Mouse (Mus musculus) hindbrain, embryonic 15.5 days (tissue): ENCODE measurements around the gene Nek3. TPM values are rescaled to one million over a fixed set of nuclear protein-coding genes. Genes with fewer than 3 reads are reported as not detected.

Experiments used
- ATAC-seq: fragments of 200-750 bp; cut with Nextera tagmentation; 2 replicates; pipeline ENCODE4 v1.8.0; 2017; ENCODE audit warnings: low read depth, moderate number of reproducible peaks, moderate TSS enrichment; ENCODE audit not compliant: low FRiP score
- H3K27ac ChIP-seq: fragments of 300-500 bp; sonication (generic); replicated peaks from 2 replicates; pipeline ENCODE4 v1.5.1; 2015; ENCODE audit warnings: mild to moderate bottlenecking, inconsistent platforms
- H3K27me3 ChIP-seq: fragments of 300-500 bp; sonication (generic); 2 replicates; pipeline ENCODE4 v1.6.1; 2015; ENCODE audit warnings: control low read depth, inconsistent platforms
- H3K36me3 ChIP-seq: fragments of 300-500 bp; sonication (generic); 2 replicates; pipeline ENCODE4 v1.6.1; 2015; ENCODE audit warnings: control low read depth, inconsistent platforms
- H3K4me1 ChIP-seq: fragments of 300-500 bp; sonication (generic); replicated peaks from 2 replicates; pipeline ENCODE4 v1.6.1; 2015; ENCODE audit warnings: control low read depth, inconsistent platforms
- H3K4me2 ChIP-seq: fragments of 300-500 bp; sonication (generic); 2 replicates; pipeline ENCODE4 v1.6.1; 2015; ENCODE audit warnings: moderate library complexity, mild to moderate bottlenecking, inconsistent platforms
- H3K4me3 ChIP-seq: fragments of 300-500 bp; sonication (generic); 2 replicates; pipeline ENCODE4 v1.5.1; 2015; ENCODE audit warnings: mild to moderate bottlenecking, inconsistent platforms
- H3K9ac ChIP-seq: fragments of 300-500 bp; sonication (generic); 2 replicates; pipeline ENCODE4 v1.6.1; 2015; ENCODE audit warnings: inconsistent platforms
- H3K9me3 ChIP-seq: fragments of 300-500 bp; sonication (generic); 2 replicates; pipeline ENCODE4 v1.6.1; 2016; ENCODE audit warnings: control low read depth, inconsistent platforms
- WGBS: fragments of 180-500 bp; shearing (Covaris S2); methylation state at CpG from one replicate; pipeline ENCODE4 v1.1.7; 2015; 5-methylcytosine and 5-hydroxymethylcytosine counted together
- polyA plus RNA-seq: library from polyadenylated mRNA; unstranded; fragments of >200 nt; fragmentation: Nextera tagmentation; extraction: Ambion mirVana; gene quantifications from 2 replicates; pipeline ENCODE4 v1.2.1, GENCODE M21; 2015

The Nek3 gene
- 7.6 and 8.4 TPM in 2 replicates for polyA plus RNA-seq

DNA sequence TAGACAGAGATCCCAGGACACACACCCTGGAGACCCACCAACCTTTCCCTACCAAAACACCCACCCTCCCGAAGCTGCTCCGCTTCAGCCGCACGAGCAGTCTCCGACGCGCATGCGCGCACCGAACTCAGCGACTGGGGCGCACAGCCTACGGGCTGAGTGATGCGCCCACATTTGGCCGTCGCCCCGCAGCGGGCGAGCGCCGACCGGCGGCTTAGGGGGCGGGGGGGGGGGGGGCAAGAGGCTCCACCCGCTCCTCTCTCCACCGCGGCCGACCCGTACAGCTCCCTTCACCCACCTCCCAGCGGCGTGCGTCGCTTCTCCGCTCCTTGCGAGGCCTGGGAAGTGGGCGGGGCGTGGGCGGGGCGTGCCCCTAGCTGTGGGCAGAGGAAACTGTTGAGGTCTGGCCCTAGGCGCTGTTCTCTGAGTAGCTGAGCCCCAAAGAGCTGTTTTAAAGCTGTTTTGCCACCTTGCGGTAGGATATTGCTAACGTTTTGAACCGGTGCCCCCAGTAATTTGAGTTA is at the start of gene Nek3:
Gene Nek3 (minus strand): TSS at position 356 of the 524 bp plus-strand sequence.
- Histone ChIP-seq H3K9ac (peak within 1 kb of the TSS; percentile 52), H3K4me2 (peak within 1 kb of the TSS; percentile 56), H3K4me3 (peak within 1 kb of the TSS; percentile 51), H3K9me3 (no peaks in the 10 kb centered on the region), H3K27ac (peak within 1 kb of the TSS; percentile 83), H3K36me3 (no peaks in the 10 kb centered on the region), H3K4me1 (peaks cover 11% of the 10 kb centered on the region), H3K27me3 (no peaks in the 10 kb centered on the region)
- peak; percentile 99 for ATAC-seq
- WGBS: under 1% methylated on average over 30 of the region's 43 CpGs

DNA sequence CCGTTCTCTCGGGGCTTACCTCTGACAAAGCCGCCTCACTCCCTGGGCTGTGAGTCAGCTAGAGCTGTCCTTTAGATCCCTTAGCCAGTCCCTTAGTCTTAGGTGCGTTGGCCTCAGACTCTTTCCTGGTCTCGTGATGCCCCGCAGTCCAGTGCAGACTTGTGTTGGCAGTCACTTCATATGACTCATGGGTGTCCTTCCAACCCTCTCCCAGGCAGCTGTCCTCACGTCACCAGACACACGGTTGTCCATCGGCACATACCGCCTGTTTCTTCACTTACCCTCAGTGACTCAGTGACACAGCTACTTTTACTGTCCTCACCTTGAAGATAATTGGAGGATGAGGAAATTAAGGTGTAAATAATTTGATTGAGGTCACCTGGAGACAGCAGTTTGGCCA is 48.6 kb upstream of the Nek3 start:
- ATAC-seq: no peak
- H3K27me3 ChIP-seq: no peaks in the 10 kb centered on the region
- no peak overlapping the region for H3K4me2 ChIP-seq
- H3K4me3 ChIP-seq: no peak overlapping the region
- 96% methylated on average over 10 of the region's 10 CpGs for WGBS
- H3K27ac ChIP-seq: no peak overlapping the region
- no peak overlapping the region for H3K9ac ChIP-seq
- H3K9me3 ChIP-seq: no peaks in the 10 kb centered on the region
- peaks cover 71% of the 10 kb centered on the region for H3K36me3 ChIP-seq
- no peaks in the 10 kb centered on the region for H3K4me1 ChIP-seq

DNA sequence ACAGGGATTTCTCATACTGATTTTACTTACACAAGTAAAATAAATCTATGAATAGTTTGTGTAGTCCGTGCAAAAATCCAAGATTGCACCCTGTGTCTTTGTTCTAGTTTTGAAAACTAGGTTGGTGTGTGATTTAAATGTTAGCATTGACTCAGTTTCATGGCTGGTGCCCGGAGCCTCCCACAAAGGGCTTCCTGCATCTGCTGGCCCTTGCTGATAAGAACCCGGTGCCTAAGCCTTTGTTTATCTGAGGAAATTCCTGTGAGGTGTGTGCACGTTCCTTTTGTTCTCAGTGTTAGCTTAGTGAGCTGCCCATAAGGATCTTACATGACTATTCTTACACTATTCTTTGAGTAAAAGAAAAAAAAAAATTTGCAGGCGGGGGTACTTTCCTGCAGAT is 42.8 kb upstream of the Nek3 start:
- no peak for ATAC-seq
- Histone ChIP-seq H3K36me3 (peaks cover 53% of the 10 kb centered on the region), H3K27me3 (no peaks in the 10 kb centered on the region), H3K4me3 (no peak overlapping the region), H3K4me1 (no peaks in the 10 kb centered on the region), H3K27ac (no peak overlapping the region), H3K9me3 (no peaks in the 10 kb centered on the region), H3K9ac (no peak overlapping the region), H3K4me2 (no peak overlapping the region)
- whole genome bisulfite sequencing: 73% methylated on average over 5 of the region's 5 CpGs

DNA sequence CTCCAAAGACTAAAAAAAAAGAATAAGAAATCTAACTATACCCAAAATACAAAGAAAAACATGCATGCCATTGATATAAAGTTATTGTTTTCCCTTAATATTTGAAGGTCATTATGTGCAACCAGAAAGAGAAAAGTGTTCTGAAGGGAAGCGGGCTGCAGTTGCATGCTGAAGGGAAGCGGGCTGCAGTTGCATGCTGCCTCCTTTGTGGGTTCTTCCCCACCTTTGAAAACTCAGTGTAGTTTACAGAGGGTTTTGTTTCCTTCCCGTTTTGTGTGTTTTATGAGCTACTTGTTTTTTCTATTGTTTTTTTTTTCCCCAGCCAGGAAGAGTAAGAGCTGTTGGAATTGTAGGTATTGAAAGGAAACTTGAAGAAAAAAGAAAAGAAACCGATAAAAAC is 41.3 kb upstream of the Nek3 start:
- H3K4me1 ChIP-seq: no peaks in the 10 kb centered on the region
- no peak overlapping the region for H3K27ac ChIP-seq
- WGBS: 80% methylated on average over 4 of the region's 4 CpGs
- no peak overlapping the region for H3K4me2 ChIP-seq
- no peak overlapping the region for H3K9ac ChIP-seq
- no peaks in the 10 kb centered on the region for H3K27me3 ChIP-seq
- H3K36me3 ChIP-seq: peaks cover 49% of the 10 kb centered on the region
- no peak overlapping the region for H3K4me3 ChIP-seq
- ATAC-seq: no peak
- no peaks in the 10 kb centered on the region for H3K9me3 ChIP-seq

DNA sequence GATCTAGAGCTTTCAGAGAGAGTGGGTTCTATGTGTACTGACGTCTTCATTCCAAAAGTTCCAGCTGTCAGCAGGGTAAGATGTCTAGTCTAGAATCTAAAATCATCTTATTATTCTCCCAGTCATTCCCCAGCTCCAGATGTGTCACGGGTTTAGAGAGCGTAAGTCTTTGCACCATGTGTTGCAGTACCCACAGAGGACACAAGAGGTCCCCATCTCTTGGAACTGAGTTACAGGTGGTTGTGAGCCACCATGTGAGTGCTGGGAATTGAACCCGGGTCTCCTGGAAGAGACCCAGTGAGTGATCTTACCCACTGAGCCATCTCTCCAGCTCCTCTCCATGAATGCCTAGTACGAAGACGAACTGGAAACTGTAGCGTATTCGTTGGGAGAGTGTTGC is 33.2 kb upstream of the Nek3 start:
- Histone ChIP-seq H3K36me3 (peaks cover 31% of the 10 kb centered on the region), H3K9ac (no peak overlapping the region), H3K9me3 (no peaks in the 10 kb centered on the region), H3K27me3 (no peaks in the 10 kb centered on the region), H3K4me3 (no peak overlapping the region), H3K27ac (no peak overlapping the region), H3K4me1 (peaks cover 4% of the 10 kb centered on the region), H3K4me2 (no peak overlapping the region)
- 96% methylated on average over 8 of the region's 8 CpGs for WGBS
- ATAC-seq: no peak

DNA sequence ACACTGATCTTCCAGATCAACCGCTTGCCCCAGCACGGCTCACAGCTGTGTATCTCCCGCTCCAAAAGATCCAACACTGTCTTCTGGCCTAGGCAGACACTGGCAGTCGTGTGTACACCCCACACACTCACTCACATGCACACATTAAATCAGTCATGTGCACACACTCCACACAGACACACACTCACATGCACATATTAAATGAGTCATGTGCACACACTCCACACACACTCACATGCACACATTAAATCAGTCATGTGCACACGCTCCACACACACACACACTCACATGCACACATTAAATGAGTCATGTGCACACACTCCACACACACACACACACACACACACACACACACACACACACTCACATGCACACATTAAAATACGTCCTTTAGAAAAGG is 31.7 kb upstream of the Nek3 start:
- Histone ChIP-seq H3K9ac (no peak overlapping the region), H3K9me3 (no peaks in the 10 kb centered on the region), H3K27me3 (no peaks in the 10 kb centered on the region), H3K4me2 (no peak overlapping the region), H3K36me3 (peaks cover 24% of the 10 kb centered on the region), H3K27ac (no peak overlapping the region), H3K4me1 (peaks cover 14% of the 10 kb centered on the region), H3K4me3 (no peak overlapping the region)
- ATAC-seq: no peak
- 91% methylated on average over 6 of the region's 6 CpGs for WGBS

DNA sequence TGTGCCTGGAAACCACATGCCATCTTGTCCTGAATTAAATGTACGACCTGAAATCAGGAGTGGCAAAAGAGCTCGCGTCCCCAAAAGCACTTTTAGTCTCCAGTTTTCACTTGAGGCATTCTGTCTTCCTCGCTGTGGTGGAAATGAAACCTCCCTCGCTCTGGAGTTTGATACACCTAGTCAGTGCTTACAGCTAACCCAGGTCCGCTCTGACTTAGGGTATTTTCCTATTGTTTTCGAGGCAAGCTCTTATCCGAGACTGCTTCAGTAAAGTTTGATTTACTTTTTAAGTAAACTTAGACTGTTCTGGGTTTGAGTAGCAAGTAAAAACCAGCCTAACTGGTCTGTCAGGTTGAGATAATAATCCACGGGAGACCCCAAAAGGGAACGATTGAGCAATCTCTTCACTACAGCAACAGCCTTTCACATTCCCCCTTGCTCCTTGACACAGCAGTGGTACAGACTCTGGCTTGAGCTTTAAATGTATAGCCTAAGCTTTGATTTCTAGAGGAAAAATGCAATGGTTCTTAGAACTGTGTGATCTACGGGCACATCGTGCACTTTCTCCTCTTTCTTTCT is 27.3 kb upstream of the Nek3 start:
- peak overlapping the region; percentile 89 for H3K4me3 ChIP-seq
- no peaks in the 10 kb centered on the region for H3K27me3 ChIP-seq
- H3K9me3 ChIP-seq: no peaks in the 10 kb centered on the region
- no peaks in the 10 kb centered on the region for H3K36me3 ChIP-seq
- peak overlapping the region; percentile 96 for H3K9ac ChIP-seq
- peak overlapping the region; percentile 77 for H3K4me2 ChIP-seq
- ATAC-seq: no peak
- H3K4me1 ChIP-seq: peaks cover 14% of the 10 kb centered on the region
- 16% methylated on average over 12 of the region's 12 CpGs for WGBS
- H3K27ac ChIP-seq: peak overlapping the region; percentile 97

DNA sequence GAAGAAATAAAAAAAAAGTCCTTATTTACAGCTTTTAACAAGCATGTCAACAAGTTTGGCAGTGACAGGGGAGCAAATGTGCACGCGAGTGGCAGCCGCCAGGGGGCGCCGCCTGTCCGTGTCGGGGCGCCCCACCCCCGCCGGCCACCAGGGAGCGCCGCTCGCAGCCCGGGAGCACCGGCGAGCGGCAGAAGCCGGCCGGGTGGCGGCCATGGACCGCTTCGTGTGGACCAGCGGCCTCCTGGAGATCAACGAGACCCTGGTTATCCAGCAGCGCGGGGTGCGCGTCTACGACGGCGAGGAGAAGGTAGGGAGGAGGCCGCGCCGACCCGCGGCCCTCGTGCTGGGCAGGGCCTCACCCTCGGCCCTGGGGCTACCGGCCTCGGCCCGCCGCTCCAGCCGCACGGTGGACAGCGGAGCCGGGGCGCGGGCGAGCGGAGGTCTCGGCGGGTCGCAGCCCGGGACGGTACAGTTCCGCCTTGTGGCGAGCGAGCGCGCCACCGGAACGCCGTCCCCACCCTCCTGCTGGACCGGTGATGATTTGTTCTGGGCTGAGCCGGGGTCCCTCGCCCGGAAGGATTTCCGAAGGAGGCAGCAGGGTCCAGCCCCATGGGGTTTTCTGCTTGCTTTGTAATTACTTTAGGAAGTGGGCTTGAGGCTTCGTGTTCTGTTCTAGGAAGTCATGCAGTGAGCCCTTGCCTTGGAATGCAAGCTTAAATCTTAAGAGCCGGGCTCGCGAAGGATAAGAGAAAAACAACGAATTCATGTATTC is 26.6 kb upstream of the Nek3 start, which contains the start of gene Vps36:
Gene Vps36 (plus strand): TSS at position 150 of the 772 bp plus-strand sequence.
- peak within 1 kb of the TSS; percentile 89 for H3K4me3 ChIP-seq
- peak within 1 kb of the TSS; percentile 96 for H3K9ac ChIP-seq
- H3K27ac ChIP-seq: peak within 1 kb of the TSS; percentile 97
- WGBS: under 1% methylated on average over 73 of the region's 73 CpGs
- no peaks in the 10 kb centered on the region for H3K9me3 ChIP-seq
- peak; percentile 94 for ATAC-seq
- peak within 1 kb of the TSS; percentile 77 for H3K4me2 ChIP-seq
- H3K4me1 ChIP-seq: peaks cover 14% of the 10 kb centered on the region
- H3K27me3 ChIP-seq: no peaks in the 10 kb centered on the region
- no peaks in the 10 kb centered on the region for H3K36me3 ChIP-seq

DNA sequence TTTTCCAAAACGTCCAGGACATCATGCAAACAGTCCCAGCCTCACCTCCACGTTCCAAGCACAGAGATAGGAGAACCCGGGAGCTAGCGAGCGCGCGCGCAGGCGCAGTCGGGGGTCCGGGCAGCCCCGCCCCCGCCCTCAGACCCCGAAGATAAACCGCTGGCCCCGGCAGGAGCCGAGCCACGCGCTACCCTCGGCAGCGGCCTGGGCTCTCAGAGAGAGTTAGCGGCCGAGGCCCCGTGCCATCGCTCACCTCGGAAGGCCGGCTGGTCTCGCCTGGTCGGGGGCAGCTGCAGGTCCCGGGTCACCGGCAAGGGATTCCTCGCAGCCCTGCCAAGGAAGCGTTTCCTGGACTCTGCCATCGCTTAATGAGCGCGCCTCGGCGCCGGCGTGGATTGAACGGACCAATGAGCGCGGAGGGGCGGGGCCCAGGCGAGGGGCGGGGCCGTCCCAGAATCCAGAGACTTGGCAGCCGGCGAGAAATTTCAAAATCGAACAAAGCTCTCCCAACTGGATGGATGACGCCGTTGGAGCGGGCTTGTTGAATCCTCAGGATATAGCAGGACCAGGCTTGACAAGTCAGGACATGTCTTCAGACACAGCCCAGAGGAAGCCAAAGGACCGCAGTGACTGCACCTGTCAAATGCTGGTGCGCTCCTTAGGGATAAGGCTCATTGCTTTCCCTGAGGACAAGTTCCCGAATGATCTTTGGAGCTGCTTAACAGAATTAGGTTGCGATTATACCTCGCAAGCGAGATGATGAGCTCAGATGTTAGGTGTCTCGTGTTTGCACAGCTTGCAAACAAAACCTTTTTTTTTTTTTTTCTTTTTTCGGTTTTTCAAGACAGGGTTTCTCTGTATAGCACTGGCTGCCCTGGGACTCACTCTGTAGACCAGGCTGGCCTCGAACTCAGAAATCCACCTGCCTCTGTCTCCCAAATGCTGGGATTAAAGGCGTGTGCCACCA is 19.5 kb upstream of the Nek3 start, which contains the start of gene Ckap2:
Gene Ckap2 (minus strand): TSS at position 389 of the 967 bp plus-strand sequence.
- Histone ChIP-seq H3K9ac (peak within 1 kb of the TSS; percentile 76), H3K4me2 (peak within 1 kb of the TSS; percentile 88), H3K27ac (peak within 1 kb of the TSS; percentile 84), H3K4me3 (peak within 1 kb of the TSS; percentile 73), H3K9me3 (no peaks in the 10 kb centered on the region), H3K27me3 (no peaks in the 10 kb centered on the region), H3K4me1 (peaks cover 14% of the 10 kb centered on the region), H3K36me3 (no peaks in the 10 kb centered on the region)
- 3% methylated on average over 63 of the region's 63 CpGs for WGBS
- peak; percentile 99 for ATAC-seq

DNA sequence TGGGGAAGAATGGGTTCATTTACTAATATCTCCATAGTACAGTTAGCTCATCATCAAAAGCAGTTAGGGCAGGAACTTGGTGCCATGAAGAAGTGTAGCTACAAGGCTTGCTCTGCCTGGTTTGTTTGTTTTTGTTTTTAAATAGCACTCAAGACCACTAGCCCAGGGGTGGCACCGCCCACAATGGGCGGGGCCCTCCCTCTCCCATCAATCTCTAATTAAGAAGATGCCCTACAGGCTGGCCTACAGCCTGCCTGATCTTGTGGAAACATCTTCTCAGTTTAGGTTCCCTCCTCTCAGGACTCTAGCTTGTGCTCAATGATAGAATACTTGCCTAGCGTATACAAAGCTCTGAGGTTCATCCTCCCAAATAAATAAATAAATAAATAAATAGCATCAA is 18.6 kb upstream of the Nek3 start:
- Histone ChIP-seq H3K4me2 (peak overlapping the region; percentile 88), H3K4me1 (peaks cover 14% of the 10 kb centered on the region), H3K9ac (peak overlapping the region; percentile 76), H3K36me3 (no peaks in the 10 kb centered on the region), H3K27me3 (no peaks in the 10 kb centered on the region), H3K9me3 (no peaks in the 10 kb centered on the region), H3K4me3 (peak overlapping the region; percentile 73), H3K27ac (peak overlapping the region; percentile 84)
- ATAC-seq: peak; percentile 50
- 0% methylated on average over 3 of the region's 3 CpGs for WGBS

DNA sequence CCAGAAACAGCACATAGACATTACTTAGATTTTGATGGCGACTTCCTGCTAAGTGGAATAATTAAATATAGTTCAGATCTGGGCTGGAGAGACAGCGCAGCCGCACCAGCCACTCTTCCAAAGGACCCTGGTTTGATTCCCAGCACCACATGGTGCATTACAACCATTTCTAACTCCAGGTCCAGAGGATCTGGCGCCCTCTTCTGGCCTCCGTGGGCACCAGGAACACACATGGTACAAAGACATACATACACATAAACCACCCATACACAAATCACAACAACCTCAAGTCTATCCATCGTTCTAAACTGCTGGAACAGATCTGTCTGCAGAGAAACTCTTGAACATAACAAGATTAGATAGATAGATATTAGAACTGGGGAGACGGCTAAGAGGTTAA is 9.7 kb upstream of the Nek3 start:
- Histone ChIP-seq H3K4me1 (no peaks in the 10 kb centered on the region), H3K4me2 (no peak overlapping the region), H3K4me3 (no peak overlapping the region), H3K9ac (no peak overlapping the region), H3K9me3 (no peaks in the 10 kb centered on the region), H3K36me3 (peaks cover 15% of the 10 kb centered on the region), H3K27ac (no peak overlapping the region), H3K27me3 (no peaks in the 10 kb centered on the region)
- WGBS: 98% methylated on average over 7 of the region's 7 CpGs
- no peak for ATAC-seq
